Mouse (Mus musculus) intestine, embryonic 14.5 days (tissue): Measurements from ENCODE around the gene Ptpn1. TPM values are rescaled to one million over a fixed set of nuclear protein-coding genes. Genes with fewer than 3 reads are reported as not detected.

Source experiments
- ATAC-seq: fragments of 200-750 bp; cut with Nextera tagmentation; replicated peaks from 2 replicates; pipeline ENCODE4 v1.8.0; 2017; ENCODE audit warnings: low read depth, moderate number of reproducible peaks, moderate TSS enrichment, moderate library complexity; ENCODE audit not compliant: low FRiP score, low TSS enrichment
- DNase-seq: peaks from one replicate; pipeline ENCODE4 v3.0.0-alpha.2; 2018; ENCODE audit warnings: low spot score
- H3K27ac ChIP-seq: fragments of 300-500 bp; sonication (generic); 2 replicates; pipeline ENCODE4 v1.5.1; 2014; ENCODE audit warnings: low read depth, mild to moderate bottlenecking, control low read depth
- H3K27me3 ChIP-seq: fragments of 300-500 bp; sonication (generic); replicated peaks from 2 replicates; pipeline ENCODE4 v1.6.1; 2014; ENCODE audit warnings: low read length, control low read depth; ENCODE audit not compliant: control insufficient read depth, insufficient read depth
- H3K36me3 ChIP-seq: fragments of 300-500 bp; sonication (generic); 2 replicates; pipeline ENCODE4 v1.6.1; 2014; ENCODE audit warnings: low read length, control low read depth; ENCODE audit not compliant: control insufficient read depth, insufficient read depth
- H3K4me1 ChIP-seq: fragments of 300-500 bp; sonication (generic); replicated peaks from 2 replicates; pipeline ENCODE4 v1.6.1; 2014; ENCODE audit warnings: low read length, control low read depth, mixed read lengths; ENCODE audit not compliant: control insufficient read depth, insufficient read depth
- H3K4me2 ChIP-seq: fragments of 300-500 bp; sonication (generic); 2 replicates; pipeline ENCODE4 v1.6.1; 2014; ENCODE audit warnings: low read length
- H3K4me3 ChIP-seq: fragments of 300-500 bp; sonication (generic); 2 replicates; pipeline ENCODE4 v1.5.1; 2014; ENCODE audit warnings: low read depth, low read length, control low read depth, mixed read lengths
- H3K9ac ChIP-seq: fragments of 300-500 bp; sonication (generic); 2 replicates; pipeline ENCODE4 v1.6.1; 2014; ENCODE audit warnings: mild to moderate bottlenecking, low read length
- H3K9me3 ChIP-seq: fragments of 300-500 bp; sonication (generic); 2 replicates; pipeline ENCODE4 v1.6.1; 2016; ENCODE audit warnings: low read length, control low read depth; ENCODE audit not compliant: control insufficient read depth
- WGBS: fragments of 180-500 bp; shearing (Covaris S2); extraction: QIAGEN DNeasy Blood & Tissue Kit; methylation state at CpG from one replicate; pipeline ENCODE4 v1.1.7; 2014; 5-methylcytosine and 5-hydroxymethylcytosine counted together
- polyA plus RNA-seq: library from polyadenylated mRNA; unstranded; fragments of >200 nt; fragmentation: Nextera tagmentation; extraction: Ambion mirVana; gene quantifications from 2 replicates; pipeline ENCODE4 v1.2.1, GENCODE M21; 2014

The Ptpn1 gene
- polyA plus RNA-seq, 1 experiment from 2014 or later: 42.6 TPM

GRCm38 (mm10) chr2:167910178-167910540 is 21.7 kb upstream of the Ptpn1 start:
- Histone ChIP-seq H3K36me3 (no peaks in the 10 kb centered on the region), H3K4me3 (no peak overlapping the region), H3K4me1 (no peaks in the 10 kb centered on the region), H3K4me2 (no peak overlapping the region), H3K27me3 (no peaks in the 10 kb centered on the region), H3K9ac (no peak overlapping the region), H3K27ac (no peak overlapping the region), H3K9me3 (peaks cover 4% of the 10 kb centered on the region; the same call in 1 of the 2 replicates)
- ATAC-seq: no peak
- DNase-seq: no peak
- 47% methylated on average over 3 of the region's 3 CpGs for WGBS

DNA sequence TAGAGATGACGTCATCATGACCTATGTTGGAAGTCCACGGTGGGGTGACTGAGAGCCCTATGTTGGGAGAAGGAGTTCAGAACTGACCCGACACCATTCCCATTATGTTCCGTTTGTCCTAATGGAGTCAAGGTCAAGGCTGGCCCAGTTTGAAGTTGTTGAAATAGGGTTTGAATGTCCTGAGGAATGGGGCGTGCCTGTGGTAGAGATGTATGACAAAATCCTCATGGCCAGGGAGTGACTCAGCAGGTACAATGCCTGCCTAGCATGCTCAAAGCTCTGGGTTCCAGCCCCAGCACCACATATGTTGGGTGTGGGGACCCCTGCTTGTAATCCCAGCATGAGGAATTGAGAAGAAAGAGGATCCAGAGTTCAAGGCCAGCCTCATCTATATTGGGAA is 20.3 kb upstream of the Ptpn1 start:
- ATAC-seq (no peak), DNase-seq (no peak)
- Histone ChIP-seq H3K4me3 (no peak overlapping the region), H3K9ac (no peak overlapping the region), H3K4me2 (no peak overlapping the region), H3K4me1 (no peaks in the 10 kb centered on the region), H3K27ac (no peak overlapping the region), H3K36me3 (no peaks in the 10 kb centered on the region), H3K27me3 (no peaks in the 10 kb centered on the region), H3K9me3 (peaks cover 3% of the 10 kb centered on the region; the same call in 1 of the 2 replicates)
- 89% methylated on average over 5 of the region's 5 CpGs for WGBS

GRCm38 (mm10) chr2:167919081-167919480 is 12.8 kb upstream of the Ptpn1 start:
- Histone ChIP-seq H3K4me2 (no peak overlapping the region), H3K9me3 (no peaks in the 10 kb centered on the region), H3K4me3 (no peak overlapping the region), H3K27ac (no peak overlapping the region), H3K9ac (no peak overlapping the region), H3K27me3 (no peaks in the 10 kb centered on the region), H3K36me3 (no peaks in the 10 kb centered on the region), H3K4me1 (no peaks in the 10 kb centered on the region)
- ATAC-seq: no peak
- no peak for DNase-seq
- WGBS: 75% methylated on average over 1 of the region's 1 CpGs

GRCm38 (mm10) chr2:167920041-167920440 is 11.8 kb upstream of the Ptpn1 start:
- Histone ChIP-seq H3K4me3 (no peak overlapping the region), H3K4me2 (no peak overlapping the region), H3K4me1 (no peaks in the 10 kb centered on the region), H3K9ac (no peak overlapping the region), H3K36me3 (no peaks in the 10 kb centered on the region), H3K27me3 (no peaks in the 10 kb centered on the region), H3K9me3 (no peaks in the 10 kb centered on the region), H3K27ac (no peak overlapping the region)
- DNase-seq: peak; percentile 49
- ATAC-seq: no peak
- WGBS: 58% methylated on average over 11 of the region's 11 CpGs

DNA sequence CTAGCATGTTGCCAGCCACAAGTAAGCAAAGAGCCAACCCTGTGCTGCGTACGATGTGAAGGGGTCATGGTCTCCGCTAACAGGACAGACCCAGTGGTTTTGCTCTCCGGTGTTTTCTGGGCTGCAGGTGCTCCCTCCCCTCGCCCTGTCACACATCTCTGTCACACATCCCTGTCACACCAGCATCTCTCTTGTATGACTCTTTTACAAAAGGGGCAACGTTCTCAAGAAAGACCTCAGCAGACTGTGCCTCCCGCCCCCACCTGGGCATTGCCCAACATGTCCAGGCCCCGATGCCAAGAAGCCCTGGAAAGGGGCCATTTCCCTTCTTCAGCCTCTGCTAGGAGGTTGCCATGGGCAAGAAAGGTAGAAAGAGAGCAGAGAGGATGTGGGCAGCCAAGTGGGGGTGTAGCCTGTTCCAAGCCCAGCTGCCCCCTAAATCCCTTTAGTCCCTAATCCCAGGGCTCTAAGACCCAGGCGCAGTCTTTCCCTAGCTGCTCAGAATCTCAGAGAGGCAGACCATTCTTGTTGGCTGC is 10.8 kb upstream of the Ptpn1 start:
- no peak overlapping the region for H3K4me3 ChIP-seq
- WGBS: 89% methylated on average over 9 of the region's 9 CpGs

DNA sequence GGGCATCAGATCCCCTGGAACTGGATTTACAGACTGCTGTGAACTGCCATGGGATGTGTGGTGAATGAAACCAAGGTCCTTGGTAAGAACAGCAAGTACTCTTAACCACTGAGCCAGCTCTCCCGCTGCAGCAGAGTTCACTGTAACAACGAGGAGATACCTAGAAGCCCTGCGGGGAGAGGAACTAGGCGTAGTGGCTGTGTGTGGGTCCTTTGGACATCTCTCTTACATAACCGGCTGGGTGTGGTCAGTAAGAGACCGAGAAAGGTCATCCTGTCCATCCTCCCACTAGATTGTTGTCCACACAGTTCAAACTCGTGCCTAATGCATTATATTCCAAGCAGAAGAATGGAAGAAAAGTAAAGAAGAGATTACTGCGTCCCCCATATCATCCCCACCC is 10.0 kb upstream of the Ptpn1 start:
- Histone ChIP-seq H3K27me3 (no peaks in the 10 kb centered on the region), H3K9ac (no peak overlapping the region), H3K36me3 (no peaks in the 10 kb centered on the region), H3K27ac (no peak overlapping the region), H3K4me3 (no peak overlapping the region), H3K4me2 (no peak overlapping the region), H3K4me1 (peaks cover 6% of the 10 kb centered on the region; the same call in 1 of the 2 replicates), H3K9me3 (no peaks in the 10 kb centered on the region)
- DNase-seq: no peak
- WGBS: 84% methylated on average over 8 of the region's 8 CpGs
- ATAC-seq: no peak

More for the DNA sequence above, 10.8 kb upstream of the Ptpn1 start:
- H3K9ac ChIP-seq: no peak overlapping the region
- no peaks in the 10 kb centered on the region for H3K9me3 ChIP-seq
- ATAC-seq (no peak), DNase-seq (no peak)
- H3K4me1 ChIP-seq: peaks cover 6% of the 10 kb centered on the region; the same call in 1 of the 2 replicates
- H3K36me3 ChIP-seq: no peaks in the 10 kb centered on the region
- no peaks in the 10 kb centered on the region for H3K27me3 ChIP-seq
- no peak overlapping the region for H3K4me2 ChIP-seq
- no peak overlapping the region for H3K27ac ChIP-seq

- 86% methylated on average over 5 of the region's 5 CpGs for WGBS
- no peak overlapping the region for H3K27ac ChIP-seq
- no peak for ATAC-seq
Observed at GRCm38 (mm10) chr2:167924011-167924410, 7.8 kb upstream of the Ptpn1 start.

GRCm38 (mm10) chr2:167924803-167925604 is 6.9 kb upstream of the Ptpn1 start:
- Histone ChIP-seq H3K4me1 (peaks cover 6% of the 10 kb centered on the region; the same call in 1 of the 2 replicates), H3K36me3 (no peaks in the 10 kb centered on the region), H3K27ac (peak overlapping the region; percentile 75), H3K4me3 (peak overlapping the region; percentile 41), H3K9me3 (no peaks in the 10 kb centered on the region), H3K27me3 (no peaks in the 10 kb centered on the region), H3K4me2 (peak overlapping the region; percentile 89), H3K9ac (peak overlapping the region; percentile 57)
- peak; percentile 90 for DNase-seq
- peak; percentile 67; the same call in 1 of the 2 replicates for ATAC-seq
- WGBS: 2% methylated on average over 29 of the region's 29 CpGs

More at GRCm38 (mm10) chr2:167924011-167924410, 7.8 kb upstream of the Ptpn1 start:
- no peak overlapping the region for H3K9ac ChIP-seq
- no peaks in the 10 kb centered on the region for H3K9me3 ChIP-seq
- H3K27me3 ChIP-seq: no peaks in the 10 kb centered on the region
- peaks cover 6% of the 10 kb centered on the region; the same call in 1 of the 2 replicates for H3K4me1 ChIP-seq
- no peaks in the 10 kb centered on the region for H3K36me3 ChIP-seq
- no peak overlapping the region for H3K4me2 ChIP-seq
- no peak for DNase-seq
- no peak overlapping the region for H3K4me3 ChIP-seq
